Mouse (Mus musculus): Measurements from ENCODE around the gene Pigx. TPM values are rescaled to one million over a fixed set of nuclear protein-coding genes. Genes with fewer than 3 reads are reported as not detected.
"Not testable (repeated sequence)": the region's sequence is repeated elsewhere in the genome, so short reads cannot be mapped to it uniquely, and the experiment has no call there.

The Pigx gene
- polyA plus RNA-seq, 1 experiment, result not detected

DNA sequence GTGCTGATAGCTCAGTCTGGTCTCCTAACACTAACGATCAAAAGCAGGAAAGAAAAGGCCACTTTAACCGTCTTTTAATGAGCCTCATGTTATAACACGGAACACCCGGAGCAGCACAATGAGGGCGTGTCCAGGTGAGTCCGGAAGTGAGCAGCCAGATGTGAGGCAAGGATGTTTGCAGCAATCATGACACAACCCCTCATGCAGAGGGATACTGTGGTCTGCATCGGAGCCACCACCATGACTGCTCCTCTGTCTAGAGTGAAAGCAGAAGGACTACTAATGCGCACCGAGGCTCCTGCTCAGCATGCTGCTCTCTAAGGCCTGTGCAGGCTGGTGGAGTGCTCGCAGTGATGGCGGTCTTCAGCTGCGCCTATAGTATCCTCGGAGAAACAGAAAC lies 2.8 kb upstream of the Pigx start:
- Histone ChIP-seq H3K4me1 (ENCODE audit: control insufficient read depth, insufficient read depth, low read length) (peaks cover 5% of the 10 kb centered on the region; the same call in 1 of the 2 replicates), H3K4me3 (ENCODE audit: insufficient read depth, low read depth, low read length) (no peak overlapping the region), H3K27ac (ENCODE audit: insufficient read depth, low read depth, low read length) (no peak overlapping the region)
- 87% methylated on average over 13 of the region's 13 CpGs for WGBS
- TF ChIP-seq CTCF (IDR thresholded peaks at IDR 0.05; ENCODE audit: insufficient read depth, low read depth, low read length) (no peak), POLR2A (IDR thresholded peaks at IDR 0.05; ENCODE audit: insufficient read depth, low read depth, low read length) (no peak)

DNA sequence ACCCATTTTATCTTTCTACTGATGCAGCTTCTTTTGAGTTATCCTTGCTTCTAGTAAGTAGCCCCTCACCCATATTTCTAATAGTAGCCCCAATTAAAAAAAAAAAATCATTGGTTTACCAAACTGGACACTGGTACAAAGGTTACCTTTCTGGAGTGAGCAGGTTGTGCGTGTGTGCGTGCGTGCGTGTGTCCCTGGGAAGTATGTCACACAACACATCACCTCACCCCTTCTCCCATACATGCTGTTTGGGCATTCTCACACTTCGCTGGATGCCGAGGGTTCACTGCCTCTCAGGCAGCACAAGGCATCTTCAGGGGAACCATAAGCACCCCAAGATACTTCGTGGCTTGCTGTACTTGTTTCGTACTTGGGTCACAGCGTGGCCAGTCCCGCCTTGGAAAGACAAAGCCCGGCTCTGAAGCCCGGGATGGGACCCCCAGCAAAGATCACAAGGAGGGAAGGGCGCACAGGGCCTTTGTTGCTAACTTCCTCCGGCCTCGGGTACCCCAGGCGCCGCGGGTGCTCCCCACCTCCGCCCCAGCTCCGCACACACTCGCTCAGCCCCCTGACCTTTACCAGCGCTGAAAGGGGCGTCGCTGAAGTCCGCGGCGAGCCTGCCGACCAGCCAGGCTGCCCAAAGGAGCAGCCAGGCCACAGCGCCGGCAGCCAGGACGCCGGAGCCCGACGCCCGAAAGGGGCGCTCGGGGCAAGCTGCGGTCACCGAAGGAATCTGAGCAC lies 473 bp downstream of the Pigx start:
- peak overlapping the region; percentile 45; the same call in 1 of the 2 replicates for H3K27ac ChIP-seq (ENCODE audit: insufficient read depth, low read depth, low read length)
- WGBS, result under 1% methylated on average over 39 of the region's 39 CpGs
- H3K4me1 ChIP-seq (ENCODE audit: control insufficient read depth, insufficient read depth, low read length), result peaks cover 5% of the 10 kb centered on the region; the same call in 1 of the 2 replicates
- TF ChIP-seq CTCF (IDR thresholded peaks at IDR 0.05; ENCODE audit: insufficient read depth, low read depth, low read length) (peak; percentile 17; the same call in 1 of the 2 replicates), POLR2A (IDR thresholded peaks at IDR 0.05; ENCODE audit: insufficient read depth, low read depth, low read length) (no peak)
- H3K4me3 ChIP-seq (ENCODE audit: insufficient read depth, low read depth, low read length), result peak overlapping the region; percentile 92

DNA sequence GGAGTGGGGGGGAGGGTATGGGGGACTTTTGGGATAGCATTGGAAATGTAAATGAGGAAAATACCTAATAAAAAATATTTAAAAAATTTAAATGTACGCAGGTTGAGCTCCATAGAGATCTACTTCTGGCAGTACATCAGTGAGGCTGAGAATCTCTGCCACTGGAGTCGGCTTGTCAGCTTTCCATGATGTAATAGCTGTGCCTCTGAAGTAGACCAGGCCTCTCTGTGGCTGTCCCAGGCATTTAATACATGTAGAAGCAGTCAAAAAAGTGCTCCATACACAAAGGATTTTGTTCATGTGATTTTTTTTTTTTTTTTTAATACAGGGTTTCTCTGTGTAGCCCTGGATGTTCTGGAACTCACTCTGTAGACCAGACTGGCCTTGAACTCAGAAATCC lies 1.8 kb downstream of the Pigx start:
- H3K4me1 ChIP-seq (ENCODE audit: control insufficient read depth, insufficient read depth, low read length); H3K27ac ChIP-seq (ENCODE audit: insufficient read depth, low read depth, low read length); H3K4me3 ChIP-seq (ENCODE audit: insufficient read depth, low read depth, low read length): not testable (repeated sequence)
- WGBS, result 92% methylated on average over 2 of the region's 2 CpGs

DNA sequence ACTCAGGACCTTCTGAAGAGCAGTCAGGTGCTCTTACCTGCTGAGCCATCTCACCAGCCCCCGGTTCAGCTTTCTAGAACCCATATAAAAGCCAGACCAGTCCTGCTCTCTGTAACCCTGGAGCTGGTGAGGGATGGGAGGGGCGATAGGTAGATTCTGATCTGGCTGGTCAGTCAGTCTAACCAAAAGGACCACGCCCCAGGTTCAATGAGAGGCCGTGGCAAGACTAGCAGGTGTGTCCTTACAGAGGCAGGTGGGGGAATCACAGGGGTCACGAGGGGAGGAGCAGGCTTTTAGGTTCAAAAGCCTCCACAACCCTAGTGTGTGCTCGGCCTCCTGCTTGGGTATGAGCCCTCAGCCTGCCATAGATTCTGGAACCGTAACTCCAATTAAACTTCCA lies 8.1 kb downstream of the Pigx start:
- no peaks in the 10 kb centered on the region for H3K4me1 ChIP-seq (ENCODE audit: control insufficient read depth, insufficient read depth, low read length)
- 96% methylated on average over 7 of the region's 7 CpGs for WGBS
- TF ChIP-seq POLR2A (IDR thresholded peaks at IDR 0.05; ENCODE audit: insufficient read depth, low read depth, low read length), result no peak
- TF ChIP-seq CTCF (IDR thresholded peaks at IDR 0.05; ENCODE audit: insufficient read depth, low read depth, low read length), result no peak
- no peak overlapping the region for H3K4me3 ChIP-seq (ENCODE audit: insufficient read depth, low read depth, low read length)
- H3K27ac ChIP-seq (ENCODE audit: insufficient read depth, low read depth, low read length), result no peak overlapping the region

DNA sequence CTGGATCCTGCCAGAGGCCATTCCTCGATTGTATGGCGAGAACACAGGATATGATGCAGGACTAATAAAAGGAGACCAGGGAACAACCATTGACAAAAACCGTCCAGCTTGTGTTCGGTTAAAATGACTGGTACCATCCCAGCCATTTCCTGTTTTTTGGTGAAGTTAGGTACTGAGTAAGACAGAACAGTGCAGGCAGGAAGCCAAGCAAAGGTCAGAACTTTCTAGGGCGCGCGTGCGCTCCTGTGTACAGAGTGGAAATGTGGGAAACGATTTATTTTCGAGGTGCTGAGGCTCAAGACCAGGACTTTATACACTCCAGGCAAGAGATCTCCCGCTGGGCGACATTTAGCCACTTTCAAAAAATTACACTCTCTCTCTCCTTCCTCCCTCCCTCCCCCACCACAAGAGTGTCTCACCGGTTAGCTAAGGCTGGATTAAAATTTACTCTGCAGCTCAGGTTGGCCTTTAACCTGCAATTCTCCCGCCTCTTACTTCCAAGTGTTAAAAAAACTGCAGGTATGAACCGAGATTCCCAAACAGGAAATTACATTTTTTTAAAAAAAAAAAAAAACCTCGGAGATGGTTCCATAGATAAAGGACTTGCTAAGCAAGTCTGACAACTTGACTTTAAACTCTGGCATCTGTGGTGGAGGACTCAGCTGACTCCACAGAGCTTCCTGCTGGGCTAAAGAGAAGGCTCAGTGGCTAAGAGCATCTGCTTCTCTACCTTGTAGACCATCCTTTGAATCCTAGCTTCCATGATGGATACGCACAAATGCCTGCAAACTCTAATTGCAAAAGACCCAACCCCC lies 11.7 kb downstream of the Pigx start:
- TF ChIP-seq CTCF (IDR thresholded peaks at IDR 0.05; ENCODE audit: insufficient read depth, low read depth, low read length) (no peak), POLR2A (IDR thresholded peaks at IDR 0.05; ENCODE audit: insufficient read depth, low read depth, low read length) (no peak)
- 87% methylated on average over 17 of the region's 17 CpGs for WGBS
- H3K4me1 ChIP-seq (ENCODE audit: control insufficient read depth, insufficient read depth, low read length), result no peaks in the 10 kb centered on the region
- no peak overlapping the region for H3K4me3 ChIP-seq (ENCODE audit: insufficient read depth, low read depth, low read length)
- no peak overlapping the region for H3K27ac ChIP-seq (ENCODE audit: insufficient read depth, low read depth, low read length)

DNA sequence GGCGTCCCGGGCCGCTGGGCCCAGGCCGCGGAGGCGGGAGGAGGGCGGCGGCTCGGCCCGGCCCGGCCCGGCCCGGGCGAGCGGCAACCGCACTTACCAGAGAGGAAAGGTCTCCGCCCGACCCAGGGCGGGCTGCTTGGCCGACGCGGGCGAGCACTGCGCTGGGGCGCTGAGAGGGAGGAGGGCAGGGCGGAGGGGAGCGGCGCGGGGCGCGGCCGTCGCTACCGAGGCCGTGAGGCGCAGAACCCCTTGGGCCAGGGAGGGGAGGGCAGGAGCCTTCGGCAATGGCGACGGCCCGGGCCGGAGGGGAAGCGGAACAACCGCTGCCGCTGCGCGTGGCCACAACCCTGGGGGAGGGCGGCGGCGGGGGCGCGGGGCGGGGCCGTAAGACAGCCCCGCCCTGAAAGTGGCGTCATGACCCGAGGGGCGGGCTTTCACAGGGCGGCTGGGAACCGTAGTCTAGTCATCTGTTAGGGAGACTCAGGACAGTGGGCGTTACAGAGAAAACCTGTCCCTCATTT lies 20.5 kb downstream of the Pigx start, which contains the start of gene Pak2:
Pak2 (minus strand) TSS at position 352 of the 521 bp plus-strand sequence.
- WGBS, result 1% methylated on average over 55 of the region's 60 CpGs
- peak within 1 kb of the TSS; percentile 61 for H3K4me3 ChIP-seq (ENCODE audit: insufficient read depth, low read depth, low read length)
- TF ChIP-seq CTCF (IDR thresholded peaks at IDR 0.05; ENCODE audit: insufficient read depth, low read depth, low read length) (no peak), POLR2A (IDR thresholded peaks at IDR 0.05; ENCODE audit: insufficient read depth, low read depth, low read length) (peak; percentile 64)
- H3K4me1 ChIP-seq (ENCODE audit: control insufficient read depth, insufficient read depth, low read length), result no peaks in the 10 kb centered on the region
- peak within 1 kb of the TSS; percentile 25; the same call in 1 of the 2 replicates for H3K27ac ChIP-seq (ENCODE audit: insufficient read depth, low read depth, low read length)

DNA sequence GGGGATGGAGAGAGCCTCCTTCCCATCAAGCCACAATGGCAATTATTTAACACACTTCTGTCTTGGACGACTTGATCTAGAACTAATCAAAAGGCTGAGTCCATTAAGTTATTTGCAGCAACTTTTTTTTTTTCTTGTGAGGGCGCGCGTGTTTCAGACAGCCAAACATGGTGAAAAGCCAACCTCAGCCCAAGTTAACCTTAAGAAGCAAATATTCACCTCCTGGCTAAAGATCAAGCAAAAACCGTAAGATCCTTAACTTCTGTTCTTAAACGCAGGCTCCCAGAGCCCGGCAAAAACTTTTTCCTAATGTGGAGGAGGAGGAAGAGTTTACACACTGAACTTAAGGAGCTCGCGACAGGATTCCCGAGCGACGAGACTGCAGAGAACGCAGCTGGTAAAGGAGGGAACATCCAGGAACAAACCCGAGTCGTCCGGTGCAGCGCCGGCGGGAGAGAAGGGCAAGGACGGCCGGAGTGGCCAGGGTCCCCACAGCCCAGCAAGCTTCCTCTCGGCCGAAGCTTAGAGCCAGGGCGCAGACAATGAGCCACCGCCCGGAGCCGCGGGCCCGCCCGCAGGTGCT lies 21.0 kb downstream of the Pigx start:
- Histone ChIP-seq H3K27ac (ENCODE audit: insufficient read depth, low read depth, low read length) (peak overlapping the region; percentile 25; the same call in 1 of the 2 replicates), H3K4me3 (ENCODE audit: insufficient read depth, low read depth, low read length) (peak overlapping the region; percentile 61), H3K4me1 (ENCODE audit: control insufficient read depth, insufficient read depth, low read length) (no peaks in the 10 kb centered on the region)
- WGBS, result under 1% methylated on average over 30 of the region's 30 CpGs
- TF ChIP-seq CTCF (IDR thresholded peaks at IDR 0.05; ENCODE audit: insufficient read depth, low read depth, low read length), result no peak
- TF ChIP-seq POLR2A (IDR thresholded peaks at IDR 0.05; ENCODE audit: insufficient read depth, low read depth, low read length), result no peak

DNA sequence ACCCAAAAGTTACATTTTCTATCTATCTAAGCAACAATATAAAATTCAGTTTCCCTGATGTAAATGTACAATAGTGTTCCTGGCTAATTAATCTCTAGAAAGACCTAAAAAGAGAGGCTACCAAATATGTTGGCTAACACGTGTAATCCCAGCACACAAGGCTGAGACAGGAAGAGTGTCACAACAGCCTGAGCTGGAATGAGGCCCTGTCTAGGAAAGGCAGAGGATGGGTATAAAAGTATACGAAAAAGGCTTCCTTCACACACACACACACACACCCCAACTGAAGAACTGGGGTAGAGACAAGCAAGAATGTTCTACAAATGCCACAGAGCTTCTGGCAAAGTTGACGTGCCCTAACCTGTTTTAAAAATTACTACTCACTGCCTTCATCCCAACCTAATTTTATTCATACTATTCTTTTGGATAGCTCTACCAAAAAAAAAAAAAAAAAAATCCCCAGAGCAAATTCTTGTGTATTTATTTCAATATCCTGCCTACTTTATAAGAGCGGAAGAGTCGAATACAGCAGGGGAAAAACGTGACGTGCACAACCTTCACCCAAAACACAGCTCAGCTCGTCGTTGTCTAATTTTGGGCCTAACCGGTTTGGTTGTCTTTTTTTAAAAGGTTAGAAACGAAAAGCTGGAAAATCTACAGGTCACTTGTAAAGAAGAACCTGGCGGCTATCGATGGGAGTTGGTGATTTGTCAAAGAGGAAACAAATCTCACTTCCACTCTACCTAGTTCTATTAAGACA lies 21.7 kb downstream of the Pigx start:
- TF ChIP-seq POLR2A (IDR thresholded peaks at IDR 0.05; ENCODE audit: insufficient read depth, low read depth, low read length), result no peak
- no peak for TF ChIP-seq CTCF (IDR thresholded peaks at IDR 0.05; ENCODE audit: insufficient read depth, low read depth, low read length)
- no peaks in the 10 kb centered on the region for H3K4me1 ChIP-seq (ENCODE audit: control insufficient read depth, insufficient read depth, low read length)
- H3K4me3 ChIP-seq (ENCODE audit: insufficient read depth, low read depth, low read length), result peak overlapping the region; percentile 61; the same call in 1 of the 2 replicates
- H3K27ac ChIP-seq (ENCODE audit: insufficient read depth, low read depth, low read length), result no peak overlapping the region
- WGBS, result 13% methylated on average over 13 of the region's 13 CpGs

All from olfactory bulb, adult 2 months (tissue).